Mouse (Mus musculus) erythroblast, embryonic 14.5 days (primary cell): ENCODE results near the gene E4f1.

Experiments
- GATA1 ChIP-seq: IDR thresholded peaks from 2 replicates; pipeline ENCODE4 v1.6.1; 2012; ENCODE audit warnings: low read length, inconsistent platforms, mixed read lengths
- TAL1 ChIP-seq: IDR thresholded peaks from 3 replicates; pipeline ENCODE4 v1.6.1; 2012; ENCODE audit warnings: low read length, inconsistent platforms, mixed read lengths

- TF ChIP-seq TAL1 (no peak), GATA1 (no peak)
These were observed 25.9 kb upstream of the E4f1 start for GRCm38 (mm10) chr17:24496026-24496425.
